Mouse (Mus musculus) gastrocnemius, postnatal 25 days (tissue): ENCODE measurements at regions not wholly inside any gene's neighbourhood (a gene's known extent, or its start where the extent isn't known, plus 50 kb on each side); places are given as distances from the start of the nearest gene placed in this dataset.
"Not testable (repeated sequence)": the region's sequence is repeated elsewhere in the genome, so short reads cannot be mapped to it uniquely, and the experiment has no call there.

Experiments used
- DNase-seq: peaks from one replicate; pipeline ENCODE4 v3.0.0; 2022

DNA sequence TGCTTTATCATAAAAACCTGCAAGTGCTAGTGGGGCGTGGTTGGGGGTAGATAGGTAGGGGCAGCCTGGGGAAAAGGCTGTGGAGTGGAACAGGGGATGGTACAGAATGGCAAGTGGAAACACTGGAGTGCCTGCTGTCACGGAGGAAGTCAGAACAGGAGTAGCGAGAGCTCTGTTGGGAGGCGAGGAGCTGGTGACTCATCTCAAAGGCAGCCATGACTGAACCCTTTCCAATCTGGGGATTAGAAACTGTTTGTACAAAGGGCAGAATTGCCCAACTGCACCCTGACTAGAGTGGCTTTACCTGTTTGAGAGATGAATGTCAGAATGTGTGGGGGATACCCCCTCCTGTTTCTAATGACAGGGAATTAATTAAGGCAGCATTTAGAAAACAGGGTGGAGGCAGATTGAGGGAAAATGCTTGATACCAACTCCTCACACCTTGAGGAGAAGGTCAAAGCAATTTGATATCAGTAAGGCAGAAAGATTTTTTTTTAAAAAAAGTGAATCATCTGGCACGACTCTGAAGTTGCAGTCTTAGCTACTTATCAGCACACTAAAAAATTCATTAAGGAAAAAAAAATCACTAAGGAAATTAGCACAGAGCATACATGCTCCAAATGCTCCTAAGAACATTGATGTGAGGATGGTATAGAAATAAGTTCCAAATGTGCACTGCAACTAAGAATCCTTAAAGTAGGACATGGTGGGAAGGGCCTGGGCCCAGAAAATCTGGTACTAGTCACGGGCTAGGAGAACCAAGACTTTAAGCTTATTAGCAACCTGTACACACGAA, 54.7 kb upstream of the Usp25 start:
- DNase-seq, result peak; percentile 10

- DNase-seq, result peak; percentile 16
Observed at GRCm38 (mm10) chr16:76957491-76957890, 56.0 kb upstream of the Usp25 start.

DNA sequence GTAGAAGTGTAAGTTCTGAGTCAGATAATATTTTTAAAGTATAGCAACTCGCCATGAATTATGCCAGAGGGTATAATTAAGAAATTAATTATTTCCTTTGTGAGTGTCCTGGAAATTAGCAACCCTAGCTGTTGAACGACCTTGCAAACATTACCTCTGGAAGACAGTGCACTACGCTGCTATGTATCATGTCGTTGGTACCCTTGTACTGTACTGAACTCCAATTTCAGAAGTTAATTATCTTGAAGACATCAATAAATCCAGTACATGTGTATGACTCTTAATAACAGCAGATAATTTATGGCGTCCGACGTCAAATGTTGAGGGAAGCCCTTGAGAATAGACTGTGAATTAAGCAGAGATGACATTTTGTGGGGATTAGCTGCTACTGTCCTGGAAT, 56.4 kb upstream of the Usp25 start:
- DNase-seq, result no peak

- DNase-seq, result no peak
Observed at GRCm38 (mm10) chr16:76950836-76951486, 62.5 kb upstream of the Usp25 start.

GRCm38 (mm10) chr16:76947011-76947410, 66.5 kb upstream of the Usp25 start:
- DNase-seq, result no peak

DNA sequence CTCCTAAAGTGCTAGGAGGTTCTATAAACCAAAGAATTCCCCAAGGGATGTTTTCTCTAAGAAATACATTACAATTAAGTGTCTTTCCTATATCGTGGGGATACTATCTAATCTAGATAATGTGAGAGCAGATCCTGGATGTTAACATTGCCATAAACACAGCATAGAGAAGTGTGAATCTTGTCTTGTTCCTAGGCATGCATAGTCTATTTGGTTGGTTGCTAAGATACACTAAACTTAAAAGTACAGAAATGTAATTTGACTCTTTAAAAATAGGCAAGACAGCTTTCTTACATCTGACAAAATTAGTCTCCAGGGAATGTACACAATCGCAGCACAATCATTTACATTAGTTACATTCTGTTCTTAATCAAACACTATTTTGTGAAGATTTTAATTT, 75.4 kb upstream of the Usp25 start:
- no peak for DNase-seq

- DNase-seq, result no peak
Observed at GRCm38 (mm10) chr16:76927901-76928300, 85.6 kb upstream of the Usp25 start.

DNA sequence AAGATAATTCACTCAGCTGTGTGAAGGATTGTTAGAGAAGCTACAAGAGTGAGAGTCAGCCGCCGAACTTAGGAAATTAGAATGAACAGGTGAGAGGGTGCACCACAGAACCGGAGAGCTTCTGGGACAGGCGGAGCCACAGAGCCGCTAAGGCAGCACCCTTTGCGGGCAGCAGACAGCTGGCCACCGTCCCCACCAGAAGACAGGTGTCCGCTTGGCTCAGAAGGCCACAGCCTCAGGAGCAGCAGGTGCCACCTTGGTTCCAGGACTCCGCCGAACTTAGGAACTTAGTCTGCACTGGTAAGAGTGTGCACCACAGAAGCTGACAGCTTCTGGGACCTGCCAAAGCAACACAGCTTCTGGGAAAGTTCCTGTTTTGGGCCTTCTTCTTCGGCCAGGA, 93.4 kb upstream of the Usp25 start:
- not testable (repeated sequence) for DNase-seq

DNA sequence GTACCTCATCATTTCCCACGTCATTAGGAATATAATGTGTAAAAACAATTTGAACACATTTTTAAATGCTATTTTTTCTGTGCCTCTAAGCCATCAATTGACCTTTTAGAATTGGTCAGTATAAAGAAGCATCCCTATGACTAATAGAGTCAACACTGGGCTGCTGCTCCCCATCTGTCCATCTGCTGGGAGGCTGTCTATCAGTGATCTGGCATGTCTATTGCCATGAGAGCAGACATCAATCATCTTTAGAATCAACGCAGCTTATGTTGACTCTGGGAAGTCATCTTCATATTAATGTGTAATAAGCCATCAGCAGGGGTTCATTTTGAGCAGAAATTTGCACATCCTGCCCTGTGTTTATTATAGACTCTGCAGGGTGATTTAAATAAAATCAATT, 94.9 kb upstream of the Usp25 start:
- DNase-seq, result no peak

DNA sequence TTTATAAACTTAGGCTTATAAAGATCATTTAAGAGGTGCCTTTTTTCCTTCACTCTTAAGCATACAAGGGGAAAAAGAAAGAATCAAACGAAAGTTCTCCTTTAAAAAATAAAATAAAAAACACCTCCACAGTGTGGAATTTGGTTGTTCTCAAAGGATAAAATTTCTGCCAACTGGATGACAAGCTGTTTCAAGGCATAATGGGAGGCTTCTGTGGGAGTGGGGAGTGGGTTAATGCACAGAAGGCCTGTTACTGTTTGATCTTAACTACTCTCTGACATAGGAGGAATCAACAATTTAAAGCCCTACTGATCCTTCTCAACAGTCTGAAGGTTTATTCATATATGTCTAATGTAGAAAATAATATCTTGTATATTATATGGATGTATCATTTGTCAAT, 99.2 kb upstream of the Usp25 start:
- DNase-seq, result no peak

DNA sequence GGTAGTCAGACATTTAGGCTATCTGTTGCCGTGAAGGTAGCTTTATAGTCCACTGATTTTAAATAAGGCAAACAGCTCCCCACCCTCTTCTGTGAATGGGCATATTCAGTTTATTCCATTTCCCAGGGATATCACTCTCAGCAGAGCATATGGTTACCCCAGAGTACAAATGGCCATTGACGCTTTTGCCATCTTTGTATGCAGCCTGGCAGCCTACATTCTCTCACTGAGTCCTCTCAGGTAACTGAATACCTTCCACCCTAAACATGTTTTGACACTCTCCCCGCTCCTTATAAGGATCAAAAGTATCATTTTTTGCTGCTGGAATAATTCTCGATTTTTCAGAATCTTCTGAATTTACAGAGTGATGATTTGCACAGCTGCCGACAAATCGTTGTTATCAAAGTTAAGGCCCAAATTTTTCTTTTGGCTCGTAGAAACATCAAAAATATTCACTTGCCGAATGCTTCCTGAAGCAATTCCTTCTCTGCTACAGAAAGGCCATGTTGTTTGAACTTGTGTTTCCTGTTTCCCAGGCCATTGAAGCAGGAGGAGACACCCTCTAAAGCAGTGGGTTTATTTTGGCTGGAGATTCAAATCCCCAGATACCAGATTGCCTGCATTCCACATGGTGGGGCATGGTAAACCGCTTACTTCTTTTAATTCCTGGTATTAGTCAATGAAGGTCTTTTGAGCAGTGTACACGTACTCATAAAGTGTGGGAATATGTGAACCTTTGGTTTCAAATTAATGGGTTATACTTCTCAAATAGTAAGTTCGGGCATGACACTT, 108.1 kb upstream of the Usp25 start:
- DNase-seq, result no peak

DNA sequence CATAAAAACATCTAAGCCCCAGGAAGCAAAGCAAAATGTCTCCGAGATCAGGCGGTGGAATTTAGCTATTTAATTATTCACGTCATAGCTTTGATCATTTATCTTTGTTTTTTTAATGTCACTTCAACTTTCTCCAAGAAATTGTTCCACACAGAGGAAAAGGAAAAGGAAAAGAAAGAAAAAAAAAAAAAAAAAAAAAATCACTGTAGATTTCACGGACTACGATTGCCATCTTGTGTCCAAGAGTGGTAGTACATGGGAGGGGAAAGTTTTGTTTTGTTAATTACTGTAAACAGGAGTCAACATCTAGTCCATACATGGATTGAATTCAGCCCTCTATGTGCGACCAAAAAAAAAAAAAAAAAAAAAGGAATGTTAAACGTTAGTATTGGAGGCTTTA, 114.4 kb upstream of the Usp25 start:
- no peak for DNase-seq

GRCm38 (mm10) chr16:76896305-76896704, 117.2 kb upstream of the Usp25 start:
- DNase-seq, result no peak

DNA sequence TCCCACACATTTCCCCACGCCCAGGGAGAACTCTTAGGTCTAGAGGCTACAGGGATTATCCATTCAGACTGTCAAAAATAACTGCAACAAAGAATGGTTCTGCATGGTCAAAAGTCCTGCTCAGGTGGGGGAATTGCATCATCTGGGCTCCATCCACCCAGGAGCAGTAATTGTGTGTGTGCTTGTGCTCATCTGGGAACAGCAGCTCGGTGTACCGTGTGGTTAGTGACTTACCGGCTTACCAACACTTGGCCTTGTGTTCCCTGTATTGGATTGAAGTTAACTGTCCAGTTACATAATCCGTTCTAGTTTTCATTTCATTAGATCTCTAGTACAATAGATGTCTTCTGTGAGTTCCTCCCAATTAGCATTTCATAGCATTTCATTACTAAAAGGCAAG, 117.7 kb upstream of the Usp25 start:
- no peak for DNase-seq

DNA sequence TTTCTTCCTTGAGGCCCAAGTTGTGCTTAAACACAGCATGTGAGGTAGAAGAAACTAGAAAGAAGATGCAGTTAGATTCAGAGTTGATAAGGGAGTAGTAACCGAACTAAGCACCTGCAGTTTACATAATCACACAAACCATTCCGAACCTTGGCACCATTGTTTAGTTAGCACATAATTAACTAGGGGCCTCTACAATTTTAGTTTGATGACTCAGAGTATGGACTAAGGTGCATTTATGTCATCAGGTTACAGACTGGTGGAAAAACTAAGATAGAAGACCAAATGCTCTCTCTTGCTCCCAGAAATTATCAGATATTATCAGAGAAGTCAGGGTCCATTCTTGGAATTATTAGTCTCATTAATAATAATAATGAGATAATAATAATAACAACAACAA, 134.9 kb upstream of the Usp25 start:
- DNase-seq, result no peak

GRCm38 (mm10) chr16:76875397-76876018, 138.0 kb upstream of the Usp25 start:
- DNase-seq, result no peak

- no peak for DNase-seq
Observed at GRCm38 (mm10) chr16:76866465-76866802, 147.1 kb upstream of the Usp25 start.

DNA sequence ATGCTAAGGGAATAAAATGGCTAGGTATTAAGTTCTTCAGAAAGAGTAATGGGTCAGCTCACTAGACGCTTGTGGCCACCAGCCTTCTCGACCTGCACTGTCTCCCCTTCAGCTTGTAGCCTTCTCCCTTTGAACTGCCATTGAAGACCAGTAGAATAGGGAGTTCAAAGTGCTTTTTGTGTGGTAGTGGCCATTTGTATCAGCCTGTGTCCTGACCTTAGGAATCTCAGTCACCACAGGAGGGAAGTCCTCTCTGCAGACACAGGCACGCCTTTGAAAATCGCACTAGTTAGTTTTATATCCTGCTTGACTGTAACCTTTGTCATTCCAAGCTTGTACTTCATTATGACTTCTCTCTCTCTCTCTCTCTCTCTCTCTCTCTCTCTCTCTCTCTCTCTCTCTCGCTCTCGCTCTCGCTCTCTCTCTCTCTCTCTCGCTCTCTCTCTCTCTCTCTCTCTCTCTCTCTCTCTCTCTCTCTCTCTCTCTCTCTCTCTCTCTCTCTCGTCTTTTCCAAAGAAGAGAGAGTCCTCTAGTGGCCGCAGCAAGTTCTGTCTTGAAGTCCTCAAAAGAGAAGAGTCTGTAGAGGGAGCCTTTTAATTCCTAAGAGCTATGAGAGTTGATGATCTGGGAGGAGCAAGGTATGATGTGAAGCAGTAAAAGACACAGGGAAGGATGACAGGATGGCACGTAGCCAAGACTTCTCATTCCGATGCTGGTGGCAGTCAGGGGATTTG, 147.6 kb upstream of the Usp25 start:
- DNase-seq, result peak; percentile 10

GRCm38 (mm10) chr16:76864392-76864791, 149.1 kb upstream of the Usp25 start:
- no peak for DNase-seq

DNA sequence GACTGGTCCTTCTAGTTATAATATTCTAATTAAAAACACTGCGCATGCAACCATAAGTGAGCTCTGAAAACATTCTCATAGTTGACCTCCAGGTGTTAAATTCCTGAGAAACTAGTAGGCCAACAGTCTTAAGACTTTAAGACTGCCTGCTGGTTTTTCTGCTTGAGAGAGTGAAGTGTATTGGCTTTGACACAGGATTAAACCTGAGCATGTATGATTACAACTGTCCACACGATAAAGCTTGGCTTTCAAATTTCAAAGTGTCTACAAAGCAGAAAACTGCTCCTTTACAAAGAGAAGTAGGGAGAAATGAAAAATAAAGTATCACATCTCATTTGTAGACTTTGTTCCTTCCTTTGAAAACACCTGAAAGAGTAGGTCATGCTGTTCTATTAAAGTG, 157.7 kb upstream of the Usp25 start:
- DNase-seq, result no peak

GRCm38 (mm10) chr16:76851396-76851795, 162.1 kb upstream of the Usp25 start:
- no peak for DNase-seq

GRCm38 (mm10) chr16:76837450-76837849, 176.1 kb upstream of the Usp25 start:
- no peak for DNase-seq
